Mouse (Mus musculus) spleen, adult 2 months (tissue): ENCODE measurements around the gene Ctnnd2.

ENCODE experiments used
- CTCF ChIP-seq: fragments of 200-500 bp; IDR thresholded peaks from 2 replicates; pipeline ENCODE4 v1.5.1; 2011; ENCODE audit warnings: mild to moderate bottlenecking, inconsistent platforms; ENCODE audit not compliant: insufficient read depth, insufficient read length, insufficient replicate concordance; ENCODE audit errors: extremely low read depth
- POLR2A ChIP-seq: fragments of 200-500 bp; IDR thresholded peaks from 2 replicates; pipeline ENCODE4 v1.6.1; 2011; ENCODE audit warnings: low read depth, low read length, inconsistent platforms

- no peak for TF ChIP-seq POLR2A
- no peak for TF ChIP-seq CTCF
These were observed 749 bp upstream of the Ctnnd2 start for GRCm38 (mm10) chr15:30171493-30172195.
